Mouse (Mus musculus) CD4-positive, CD25-positive, alpha-beta regulatory T cell, adult 4 months (primary cell): ENCODE measurements around the gene Ino80b. TPM values are rescaled to one million over a fixed set of nuclear protein-coding genes. Genes with fewer than 3 reads are reported as not detected.

Experiments
- ATAC-seq: one replicate; pipeline ENCODE4 v1.8.0; 2017
- polyA plus RNA-seq, 2 experiments: library from polyadenylated mRNA; unstranded; fragments of 100-300 nt; shearing (Covaris generic); gene quantifications; one replicate each; pipeline ENCODE4 v1.2.1; 2017

Gene Ino80b
- polyA plus RNA-seq, 2 experiments from 2014 or later, result 0.56 to 3.3 TPM

DNA sequence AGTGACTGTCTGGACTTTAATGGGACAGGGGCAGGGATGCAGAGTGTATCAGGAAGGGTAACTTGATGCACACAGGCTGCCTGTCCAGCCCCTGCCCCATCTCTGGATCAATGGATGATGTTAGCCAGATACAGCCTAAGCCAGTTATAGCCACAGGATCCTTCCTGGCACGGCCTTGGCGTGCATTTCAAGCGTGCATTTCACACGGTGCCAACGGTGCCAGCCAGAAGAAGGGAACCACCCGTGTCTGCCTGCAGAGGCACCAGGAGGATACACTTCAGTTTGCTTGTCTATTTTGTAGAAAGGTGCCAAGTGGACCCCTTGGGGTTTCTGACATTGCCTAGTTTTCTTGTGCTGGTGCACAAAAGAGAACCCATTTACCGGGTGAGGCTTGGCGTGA is 14.8 kb upstream of the Ino80b start:
- no peak for ATAC-seq

DNA sequence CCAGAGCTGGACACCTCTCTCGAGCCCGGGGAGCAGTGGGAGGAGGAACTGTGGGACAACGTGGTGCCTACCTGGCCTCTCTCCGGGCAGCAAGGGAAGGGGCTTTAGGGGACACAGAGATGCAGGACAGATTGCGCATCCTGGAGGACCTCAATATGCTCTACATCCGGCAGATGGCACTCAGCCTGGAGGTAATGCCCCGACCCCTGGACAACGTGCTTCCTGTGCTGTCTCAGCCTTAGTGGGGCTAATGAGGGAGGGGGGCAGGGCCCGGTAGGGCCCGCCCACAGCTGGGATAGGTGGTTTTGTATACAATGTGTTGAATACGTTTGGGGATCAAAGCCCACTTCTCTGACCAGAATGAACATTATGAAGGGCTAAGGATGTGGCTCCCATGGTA is 12.8 kb upstream of the Ino80b start:
- ATAC-seq, result peak; percentile 62

GRCm38 (mm10) chr6:83137576-83137950 is 12.3 kb upstream of the Ino80b start:
- no peak for ATAC-seq

- ATAC-seq, result peak; percentile 50
Observed at GRCm38 (mm10) chr6:83136881-83137575, 11.8 kb upstream of the Ino80b start.

- ATAC-seq, result no peak
Observed at GRCm38 (mm10) chr6:83136291-83136880, 11.2 kb upstream of the Ino80b start.

DNA sequence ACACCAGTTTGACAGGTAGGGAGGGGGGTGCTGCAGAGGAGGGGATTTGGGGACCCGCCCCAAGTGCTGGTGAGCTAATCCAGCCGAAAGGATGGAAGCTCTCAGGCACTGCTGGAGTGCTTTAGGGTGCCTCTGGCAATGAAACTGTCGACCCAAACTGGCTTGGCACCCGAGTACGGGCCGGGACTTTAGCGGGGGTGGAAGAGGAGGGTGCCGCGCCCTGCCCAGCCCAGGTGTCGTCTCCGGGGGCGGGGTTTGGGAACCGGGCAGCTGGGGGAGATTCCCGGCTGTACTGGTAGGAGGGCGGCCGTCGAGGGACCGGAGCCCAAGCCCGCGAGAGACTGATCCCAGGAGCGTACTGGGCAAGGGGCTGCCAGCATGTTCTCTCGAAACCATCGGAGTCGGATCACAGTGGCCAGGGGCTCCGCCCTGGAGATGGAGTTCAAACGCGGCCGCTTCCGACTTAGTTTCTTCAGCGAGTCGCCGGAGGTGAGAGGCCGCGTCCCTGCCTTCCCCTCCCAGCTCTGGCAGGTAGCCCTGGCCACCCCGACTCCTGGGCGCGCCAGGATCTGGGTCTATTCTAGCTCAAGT is 10.4 kb upstream of the Ino80b start:
- peak; percentile 35 for ATAC-seq

DNA sequence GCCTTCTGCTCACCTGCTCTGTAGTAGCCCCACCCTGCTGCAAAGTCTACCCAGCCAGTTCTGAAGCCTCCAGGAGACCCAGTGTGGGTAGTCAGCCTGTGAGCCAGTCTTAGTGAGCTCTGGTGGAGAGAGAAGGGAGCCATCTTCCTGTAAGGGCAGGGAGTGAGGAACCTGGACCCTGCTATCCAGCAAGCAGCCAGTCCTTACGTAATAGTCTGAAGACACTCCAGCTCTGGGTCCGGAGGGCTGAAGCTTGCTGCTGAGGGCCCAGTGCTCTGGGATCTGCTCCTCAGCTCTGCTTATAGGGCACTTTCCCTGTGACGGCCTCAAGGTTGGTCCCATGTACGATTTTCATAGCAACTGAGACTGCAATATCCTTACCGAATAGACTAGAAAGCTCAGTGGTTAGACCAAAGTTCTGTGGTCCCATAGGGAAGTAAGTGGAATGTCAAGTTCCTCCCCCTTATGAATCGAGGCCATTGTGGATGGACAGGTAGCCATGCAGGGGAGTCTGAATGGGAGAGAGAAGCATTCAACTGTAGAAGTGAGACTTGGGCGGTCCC is 9.8 kb upstream of the Ino80b start, which contains the start of gene Rtkn:
Rtkn (plus strand) TSS at position 513 of the 563 bp plus-strand sequence.
- no peak for ATAC-seq

DNA sequence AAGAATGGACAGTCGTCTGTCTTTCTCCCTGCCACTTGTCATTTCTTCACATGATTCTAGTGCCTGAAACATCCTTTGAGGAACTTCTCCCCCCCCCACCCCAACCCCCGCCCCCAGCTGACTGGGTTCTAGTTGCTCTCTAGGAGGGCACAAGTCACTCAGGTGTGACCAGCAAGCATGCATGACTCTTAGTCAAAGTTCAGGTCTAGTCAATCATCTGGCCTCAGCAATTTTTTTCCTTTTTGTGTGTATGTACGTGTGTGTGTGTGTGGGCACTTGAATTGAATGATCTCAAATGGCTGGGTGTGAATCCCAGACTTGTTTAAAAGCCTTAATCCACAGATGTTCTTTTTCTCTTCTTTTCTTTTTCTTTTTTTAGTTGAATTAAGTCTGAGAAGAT is 9.0 kb upstream of the Ino80b start:
- ATAC-seq, result no peak

GRCm38 (mm10) chr6:83132176-83132919 is 7.1 kb upstream of the Ino80b start:
- ATAC-seq, result no peak

GRCm38 (mm10) chr6:83131469-83132034 is 6.3 kb upstream of the Ino80b start:
- ATAC-seq, result no peak

DNA sequence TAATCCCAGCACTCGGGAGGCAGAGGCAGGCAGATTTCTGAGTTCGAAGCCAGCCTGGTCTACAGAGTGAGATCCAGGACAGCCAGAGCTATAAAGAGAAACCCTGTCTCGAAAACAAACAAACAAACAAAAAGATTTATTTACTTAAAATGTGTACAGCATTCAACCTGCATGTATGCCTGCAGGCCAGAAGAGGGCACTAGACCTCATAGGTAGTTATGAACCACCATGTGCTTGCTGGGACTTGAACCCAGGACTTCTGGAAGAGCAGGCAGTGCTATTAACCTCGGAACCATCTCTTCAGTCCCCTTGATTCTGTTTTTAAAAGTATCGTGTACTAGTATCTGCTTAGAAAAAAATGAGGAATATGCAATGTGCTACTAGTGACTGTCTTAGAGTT is 2.2 kb upstream of the Ino80b start:
- no peak for ATAC-seq

- peak; percentile 37 for ATAC-seq
Observed at GRCm38 (mm10) chr6:83124851-83125312, 349 bp downstream of the Ino80b start.

GRCm38 (mm10) chr6:83122961-83123360 is 2.3 kb downstream of the Ino80b start:
- no peak for ATAC-seq

GRCm38 (mm10) chr6:83121863-83122710 is 3.1 kb downstream of the Ino80b start:
- peak; percentile 11 for ATAC-seq

GRCm38 (mm10) chr6:83120930-83121862 is 4.0 kb downstream of the Ino80b start, which contains the start of gene Wbp1:
Gene Wbp1 (minus strand): TSS chr6:83121559.
- ATAC-seq, result peak; percentile 93

GRCm38 (mm10) chr6:83119734-83120051 is 5.5 kb downstream of the Ino80b start:
- ATAC-seq, result no peak

GRCm38 (mm10) chr6:83118825-83119733 is 6.2 kb downstream of the Ino80b start:
- no peak for ATAC-seq

- no peak for ATAC-seq
Observed at GRCm38 (mm10) chr6:83118369-83118768, 6.9 kb downstream of the Ino80b start.

- ATAC-seq, result no peak
Observed at GRCm38 (mm10) chr6:83117616-83118015, 7.6 kb downstream of the Ino80b start.

DNA sequence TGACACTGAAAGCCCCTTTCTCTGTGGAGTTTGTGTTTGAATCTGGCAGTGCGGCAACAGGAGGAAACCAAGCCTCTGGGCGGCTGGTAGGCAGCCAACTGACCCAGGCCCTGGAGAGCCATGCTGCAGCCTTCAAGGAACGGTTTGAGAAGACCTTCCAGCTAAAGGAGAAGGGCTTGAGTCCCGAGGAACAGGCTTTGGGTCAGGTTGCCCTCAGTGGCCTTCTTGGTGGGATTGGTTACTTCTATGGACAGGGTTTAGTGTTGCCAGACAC is 8.1 kb downstream of the Ino80b start:
- ATAC-seq, result no peak
